Mouse (Mus musculus): ENCODE measurements around the gene Tmc7. TPM values are rescaled to one million over a fixed set of nuclear protein-coding genes. Genes with fewer than 3 reads are reported as not detected.
A peak's percentile ranks its signal among the peaks of the same experiment; 100 is the strongest.

Tmc7 gene
- polyA plus RNA-seq, 1 experiment from 2014 or later, result 7.3 TPM

DNA sequence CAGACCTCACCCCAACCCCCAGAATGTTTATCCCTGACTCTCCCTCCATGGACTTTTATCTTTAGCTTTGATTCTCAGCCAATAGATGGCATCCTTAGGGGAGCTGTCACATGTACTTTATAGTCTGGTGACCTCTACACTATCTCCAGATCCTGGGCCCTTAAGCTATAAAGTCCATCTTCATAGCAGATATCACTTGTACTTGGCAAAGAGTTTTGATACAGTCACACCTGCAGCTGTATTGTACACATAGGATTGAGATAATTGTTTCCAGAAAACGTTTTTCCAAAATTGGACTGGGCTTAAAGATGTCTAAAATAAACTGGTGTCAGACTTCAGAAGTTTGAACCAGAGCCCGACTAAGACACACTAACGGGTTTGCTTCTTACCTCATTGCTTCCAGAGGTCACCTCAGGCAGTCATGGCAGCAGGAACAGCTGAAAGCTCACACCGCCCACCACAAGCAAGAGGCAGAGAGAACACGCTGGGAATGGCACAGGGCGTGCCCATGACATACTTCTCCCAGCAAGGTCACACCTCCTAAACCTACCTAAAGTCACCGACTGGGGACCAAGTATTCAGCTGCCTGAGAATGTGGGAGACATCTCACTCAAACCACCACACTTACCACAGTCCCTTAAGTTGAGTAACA, 84.6 kb downstream of the Tmc7 start:
- Histone ChIP-seq H3K27me3 (ENCODE audit: control insufficient read depth, insufficient read depth, low read depth, low read length) (no peaks in the 10 kb centered on the region), H3K27ac (ENCODE audit: low read length) (no peak overlapping the region), H3K4me3 (ENCODE audit: low read depth, low read length) (no peak overlapping the region), H3K36me3 (ENCODE audit: control insufficient read depth, insufficient read depth, low read length) (no peaks in the 10 kb centered on the region), H3K4me1 (ENCODE audit: control insufficient read depth, insufficient read depth, low read length) (no peaks in the 10 kb centered on the region), H3K4me2 (ENCODE audit: low read length) (no peak overlapping the region), H3K9ac (ENCODE audit: low read depth, low read length) (no peak overlapping the region), H3K9me3 (replicated peaks; ENCODE audit: control insufficient read depth, low read length, poor library complexity, severe bottlenecking) (no peaks in the 10 kb centered on the region)
- no peak for ATAC-seq
- WGBS, result 83% methylated on average over 7 of the region's 7 CpGs

- H3K9me3 ChIP-seq (replicated peaks; ENCODE audit: control insufficient read depth, low read length, poor library complexity, severe bottlenecking), result no peaks in the 10 kb centered on the region
- no peak overlapping the region for H3K4me3 ChIP-seq (ENCODE audit: low read depth, low read length)
- no peaks in the 10 kb centered on the region; the same call in none of the 2 replicates for H3K27me3 ChIP-seq (ENCODE audit: control insufficient read depth, insufficient read depth, low read depth, low read length)
- no peak for ATAC-seq
- WGBS, result 88% methylated on average over 12 of the region's 12 CpGs
- no peaks in the 10 kb centered on the region for H3K36me3 ChIP-seq (ENCODE audit: control insufficient read depth, insufficient read depth, low read length)
- H3K4me2 ChIP-seq (ENCODE audit: low read length), result no peak overlapping the region
- H3K27ac ChIP-seq (ENCODE audit: low read length), result no peak overlapping the region
- H3K9ac ChIP-seq (ENCODE audit: low read depth, low read length), result no peak overlapping the region
- H3K4me1 ChIP-seq (ENCODE audit: control insufficient read depth, insufficient read depth, low read length), result no peaks in the 10 kb centered on the region
These were observed 85.4 kb downstream of the Tmc7 start for GRCm38 (mm10) chr7:118498984-118499783.

DNA sequence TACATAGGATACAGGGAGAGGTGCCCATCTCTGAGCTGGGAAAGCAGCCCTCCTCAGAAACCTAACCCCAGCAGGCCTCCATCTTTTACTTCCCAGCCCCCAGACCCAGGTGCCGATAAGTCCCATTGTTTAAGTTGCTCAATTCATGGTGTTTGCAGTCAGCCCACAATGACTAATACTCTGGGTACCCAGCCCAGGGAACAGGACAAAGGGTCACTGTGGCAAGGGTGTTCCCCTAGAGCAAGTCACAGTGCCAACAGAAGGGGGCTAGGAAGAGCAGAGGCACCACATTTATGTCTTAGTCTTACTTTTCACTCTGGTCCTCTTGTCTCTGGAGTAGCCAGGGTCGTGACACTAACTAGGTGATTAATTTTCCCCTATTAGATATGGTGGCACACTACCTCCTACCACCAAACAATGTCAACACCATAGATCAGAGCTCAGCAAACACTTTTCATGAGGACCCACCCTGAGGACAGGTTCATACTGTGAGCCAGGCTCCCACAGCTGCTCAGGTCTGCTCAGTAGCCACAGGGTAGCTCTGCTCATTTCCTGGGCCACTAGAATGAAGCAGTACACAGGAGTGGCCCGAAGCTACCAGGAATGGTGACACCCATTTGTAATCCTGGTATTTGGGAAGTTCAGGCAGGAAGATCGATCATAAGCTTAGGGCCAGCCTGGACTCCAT, 89.5 kb downstream of the Tmc7 start:
- Histone ChIP-seq H3K4me2 (ENCODE audit: low read length) (no peak overlapping the region), H3K27ac (ENCODE audit: low read length) (no peak overlapping the region), H3K36me3 (ENCODE audit: control insufficient read depth, insufficient read depth, low read length) (no peaks in the 10 kb centered on the region), H3K9me3 (replicated peaks; ENCODE audit: control insufficient read depth, low read length, poor library complexity, severe bottlenecking) (no peaks in the 10 kb centered on the region; the same call in 1 of the 2 replicates), H3K4me1 (ENCODE audit: control insufficient read depth, insufficient read depth, low read length) (peaks cover 8% of the 10 kb centered on the region), H3K9ac (ENCODE audit: low read depth, low read length) (no peak overlapping the region), H3K4me3 (ENCODE audit: low read depth, low read length) (no peak overlapping the region), H3K27me3 (ENCODE audit: control insufficient read depth, insufficient read depth, low read depth, low read length) (peaks cover 31% of the 10 kb centered on the region)
- ATAC-seq, result no peak
- WGBS, result 78% methylated on average over 4 of the region's 4 CpGs

DNA sequence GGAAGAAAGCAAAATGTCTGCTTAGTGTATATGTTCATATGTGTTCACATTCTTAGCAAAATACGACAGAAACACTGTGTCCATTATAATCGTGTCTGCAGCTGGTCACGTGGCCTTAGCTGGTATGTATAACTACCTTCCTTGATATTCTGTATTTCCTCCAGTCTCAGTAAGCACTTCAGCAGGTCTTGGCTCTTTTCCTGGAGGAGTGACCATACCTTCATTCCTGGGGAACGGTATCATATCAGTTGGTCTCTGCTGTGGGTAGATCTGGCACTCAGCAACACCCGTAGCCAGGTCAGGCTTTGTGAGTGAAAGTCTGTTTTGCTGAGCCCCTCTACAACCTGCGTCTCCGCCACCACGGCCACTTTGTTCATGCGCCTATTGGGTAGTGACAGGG, 90.6 kb downstream of the Tmc7 start:
- Histone ChIP-seq H3K4me2 (ENCODE audit: low read length) (no peak overlapping the region), H3K4me1 (ENCODE audit: control insufficient read depth, insufficient read depth, low read length) (peaks cover 8% of the 10 kb centered on the region), H3K9ac (ENCODE audit: low read depth, low read length) (no peak overlapping the region), H3K9me3 (replicated peaks; ENCODE audit: control insufficient read depth, low read length, poor library complexity, severe bottlenecking) (no peaks in the 10 kb centered on the region; the same call in 1 of the 2 replicates), H3K36me3 (ENCODE audit: control insufficient read depth, insufficient read depth, low read length) (no peaks in the 10 kb centered on the region), H3K27me3 (ENCODE audit: control insufficient read depth, insufficient read depth, low read depth, low read length) (peaks cover 41% of the 10 kb centered on the region), H3K4me3 (ENCODE audit: low read depth, low read length) (no peak overlapping the region), H3K27ac (ENCODE audit: low read length) (no peak overlapping the region)
- no peak for ATAC-seq
- 93% methylated on average over 9 of the region's 9 CpGs for WGBS

GRCm38 (mm10) chr7:118491431-118492147, 92.9 kb downstream of the Tmc7 start, which contains the start of gene Itpripl2:
Itpripl2 (minus strand) TSS chr7:118491975.
- peaks cover 43% of the 10 kb centered on the region for H3K27me3 ChIP-seq (ENCODE audit: control insufficient read depth, insufficient read depth, low read depth, low read length)
- peak within 1 kb of the TSS; percentile 70 for H3K9ac ChIP-seq (ENCODE audit: low read depth, low read length)
- H3K36me3 ChIP-seq (ENCODE audit: control insufficient read depth, insufficient read depth, low read length), result no peaks in the 10 kb centered on the region
- peaks cover 8% of the 10 kb centered on the region for H3K4me1 ChIP-seq (ENCODE audit: control insufficient read depth, insufficient read depth, low read length)
- peak within 1 kb of the TSS; percentile 80 for H3K4me2 ChIP-seq (ENCODE audit: low read length)
- ATAC-seq, result peak; percentile 78
- no peaks in the 10 kb centered on the region; the same call in 1 of the 2 replicates for H3K9me3 ChIP-seq (replicated peaks; ENCODE audit: control insufficient read depth, low read length, poor library complexity, severe bottlenecking)
- WGBS, result under 1% methylated on average over 54 of the region's 55 CpGs
- H3K27ac ChIP-seq (ENCODE audit: low read length), result no peak within 1 kb of the TSS
- peak within 1 kb of the TSS; percentile 47 for H3K4me3 ChIP-seq (ENCODE audit: low read depth, low read length)

DNA sequence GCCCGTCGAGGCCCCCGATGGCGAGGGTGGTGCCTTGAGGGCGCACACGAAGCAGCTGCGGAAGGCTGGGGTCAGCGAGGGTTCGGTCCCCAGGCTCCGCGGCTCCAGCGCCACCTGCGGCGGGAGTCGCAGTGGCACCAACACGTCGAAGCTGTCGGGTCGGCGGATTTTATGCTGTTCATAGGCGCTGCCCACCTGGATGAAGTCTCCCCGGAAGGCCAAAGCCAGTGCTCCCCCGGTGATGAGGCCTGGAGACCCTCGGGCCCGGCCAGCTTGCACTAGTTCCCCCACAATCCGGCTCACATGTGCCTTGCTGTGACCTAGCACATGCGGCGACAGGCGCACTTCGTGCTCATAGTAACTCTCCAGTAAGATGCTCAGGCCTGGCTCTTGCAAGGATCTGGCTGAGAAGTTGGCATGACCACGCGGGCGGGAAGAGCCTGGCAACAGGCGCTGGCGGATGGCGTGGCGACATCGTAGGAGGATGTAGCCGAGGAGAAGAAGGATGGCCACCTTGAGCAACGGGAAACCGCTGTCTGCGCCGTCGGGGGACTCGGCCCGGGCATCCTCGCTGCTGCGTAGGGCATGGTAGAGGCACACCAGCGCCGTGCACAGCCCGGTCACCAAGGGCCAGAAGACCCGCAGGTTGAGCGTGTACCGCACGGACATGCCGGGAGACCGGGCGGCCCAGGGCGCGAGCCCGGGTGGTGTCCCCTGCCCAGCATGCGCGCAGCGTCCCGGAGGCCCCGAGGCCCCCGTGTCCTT, 93.7 kb downstream of the Tmc7 start:
- Histone ChIP-seq H3K27me3 (ENCODE audit: control insufficient read depth, insufficient read depth, low read depth, low read length) (peaks cover 43% of the 10 kb centered on the region), H3K4me3 (ENCODE audit: low read depth, low read length) (peak overlapping the region; percentile 47), H3K9me3 (replicated peaks; ENCODE audit: control insufficient read depth, low read length, poor library complexity, severe bottlenecking) (no peaks in the 10 kb centered on the region; the same call in 1 of the 2 replicates), H3K36me3 (ENCODE audit: control insufficient read depth, insufficient read depth, low read length) (no peaks in the 10 kb centered on the region), H3K9ac (ENCODE audit: low read depth, low read length) (peak overlapping the region; percentile 70), H3K4me1 (ENCODE audit: control insufficient read depth, insufficient read depth, low read length) (peaks cover 8% of the 10 kb centered on the region), H3K4me2 (ENCODE audit: low read length) (peak overlapping the region; percentile 80), H3K27ac (ENCODE audit: low read length) (no peak overlapping the region)
- WGBS, result 3% methylated on average over 62 of the region's 67 CpGs
- peak; percentile 79 for ATAC-seq

DNA sequence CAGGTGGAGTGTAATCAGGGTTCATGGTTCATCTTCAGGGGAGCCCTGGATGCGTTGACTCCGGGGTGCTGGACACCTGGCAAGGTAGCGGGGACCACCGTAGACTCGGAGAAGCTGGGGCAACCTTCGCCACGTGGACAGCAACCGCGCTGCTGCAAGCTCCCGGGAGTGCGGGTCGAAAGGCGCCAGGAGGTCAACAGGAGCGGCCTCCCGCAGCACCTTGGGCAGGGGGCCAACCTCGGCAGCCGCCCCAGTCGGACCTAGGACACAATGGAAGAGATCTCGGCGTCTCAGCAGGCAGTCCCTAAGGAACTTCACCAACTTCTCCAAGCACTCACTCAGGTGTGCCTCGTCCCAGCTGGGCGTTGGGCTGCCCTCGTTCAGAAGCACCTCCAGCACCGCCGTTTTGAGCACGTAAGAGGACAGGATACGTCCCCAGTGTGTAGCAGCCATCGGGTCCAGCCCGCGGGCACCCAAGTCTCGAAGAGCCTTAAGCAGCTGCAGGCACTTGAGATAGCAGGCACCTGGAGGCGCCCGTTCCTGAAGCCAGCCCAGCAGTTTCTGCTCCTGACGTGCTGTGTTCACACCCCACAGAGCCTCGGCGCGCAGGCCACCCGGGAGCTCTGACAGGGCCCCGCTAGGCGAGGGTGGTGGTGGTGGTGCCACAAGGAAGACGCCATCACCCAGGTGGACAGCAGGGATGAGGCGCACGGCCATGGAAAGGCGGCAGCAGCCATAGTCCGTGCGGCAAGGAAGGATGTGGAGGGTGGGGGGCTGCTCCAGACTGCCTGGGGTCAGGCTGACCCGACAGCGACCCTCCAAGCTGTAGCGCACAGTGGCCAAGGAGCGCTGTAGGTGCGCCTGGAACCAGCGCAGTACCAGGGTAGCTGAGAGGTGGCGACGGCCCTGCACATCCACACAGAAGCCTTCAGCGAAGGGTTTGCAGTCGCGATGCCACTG, 94.5 kb downstream of the Tmc7 start:
- no peaks in the 10 kb centered on the region for H3K36me3 ChIP-seq (ENCODE audit: control insufficient read depth, insufficient read depth, low read length)
- H3K4me3 ChIP-seq (ENCODE audit: low read depth, low read length), result no peak overlapping the region
- WGBS, result 15% methylated on average over 57 of the region's 57 CpGs
- no peaks in the 10 kb centered on the region; the same call in 1 of the 2 replicates for H3K9me3 ChIP-seq (replicated peaks; ENCODE audit: control insufficient read depth, low read length, poor library complexity, severe bottlenecking)
- H3K27me3 ChIP-seq (ENCODE audit: control insufficient read depth, insufficient read depth, low read depth, low read length), result peaks cover 43% of the 10 kb centered on the region
- 0 out of 2 replicates have a peak, but pooled peaks have one; percentile 22 for ATAC-seq
- H3K4me2 ChIP-seq (ENCODE audit: low read length), result no peak overlapping the region
- H3K9ac ChIP-seq (ENCODE audit: low read depth, low read length), result no peak overlapping the region
- H3K4me1 ChIP-seq (ENCODE audit: control insufficient read depth, insufficient read depth, low read length), result peaks cover 8% of the 10 kb centered on the region
- no peak overlapping the region for H3K27ac ChIP-seq (ENCODE audit: low read length)

Data from midbrain, embryonic 16.5 days (tissue).